Mouse (Mus musculus) testis, adult 2 months (tissue): ENCODE measurements at regions not wholly inside any gene's neighbourhood (a gene's known extent, or its start where the extent isn't known, plus 50 kb on each side); places are given as distances from the start of the nearest gene placed in this dataset.
A peak's percentile ranks its signal among the peaks of the same experiment; 100 is the strongest.

ENCODE experiments used
- H3K27ac ChIP-seq: fragments of 200-500 bp; 2 replicates; pipeline ENCODE4 v1.5.1; 2012; ENCODE audit warnings: low read depth, low read length; ENCODE audit not compliant: control insufficient read depth, insufficient read depth
- H3K27me3 ChIP-seq: fragments of 200-500 bp; 2 replicates; pipeline ENCODE4 v1.6.1; 2012; ENCODE audit warnings: mild to moderate bottlenecking, low read length, moderate library complexity; ENCODE audit not compliant: control insufficient read depth, insufficient read depth
- H3K36me3 ChIP-seq: fragments of 200-500 bp; 2 replicates; pipeline ENCODE4 v1.6.1; 2012; ENCODE audit warnings: mild to moderate bottlenecking, low read length; ENCODE audit not compliant: control insufficient read depth, insufficient read depth
- H3K4me1 ChIP-seq: fragments of 200-500 bp; 2 replicates; pipeline ENCODE4 v1.6.1; 2012; ENCODE audit warnings: low read length; ENCODE audit not compliant: control insufficient read depth, insufficient read depth
- H3K4me3 ChIP-seq: fragments of 200-500 bp; 2 replicates; pipeline ENCODE4 v1.5.1; 2012; ENCODE audit warnings: low read depth, mild to moderate bottlenecking, low read length, moderate library complexity, mixed read lengths; ENCODE audit not compliant: control insufficient read depth
- CTCF ChIP-seq: fragments of 200-500 bp; IDR thresholded peaks from 2 replicates; pipeline ENCODE4 v1.5.1; 2012; ENCODE audit warnings: low read depth, mild to moderate bottlenecking, inconsistent platforms, low read length, moderate library complexity; ENCODE audit not compliant: control insufficient read depth, insufficient read depth, insufficient replicate concordance
- POLR2A ChIP-seq: fragments of 200-500 bp; IDR thresholded peaks from 2 replicates; pipeline ENCODE4 v1.6.1; 2012; ENCODE audit warnings: low read depth, mild to moderate bottlenecking, inconsistent platforms, low read length, moderate library complexity; ENCODE audit not compliant: control insufficient read depth

DNA sequence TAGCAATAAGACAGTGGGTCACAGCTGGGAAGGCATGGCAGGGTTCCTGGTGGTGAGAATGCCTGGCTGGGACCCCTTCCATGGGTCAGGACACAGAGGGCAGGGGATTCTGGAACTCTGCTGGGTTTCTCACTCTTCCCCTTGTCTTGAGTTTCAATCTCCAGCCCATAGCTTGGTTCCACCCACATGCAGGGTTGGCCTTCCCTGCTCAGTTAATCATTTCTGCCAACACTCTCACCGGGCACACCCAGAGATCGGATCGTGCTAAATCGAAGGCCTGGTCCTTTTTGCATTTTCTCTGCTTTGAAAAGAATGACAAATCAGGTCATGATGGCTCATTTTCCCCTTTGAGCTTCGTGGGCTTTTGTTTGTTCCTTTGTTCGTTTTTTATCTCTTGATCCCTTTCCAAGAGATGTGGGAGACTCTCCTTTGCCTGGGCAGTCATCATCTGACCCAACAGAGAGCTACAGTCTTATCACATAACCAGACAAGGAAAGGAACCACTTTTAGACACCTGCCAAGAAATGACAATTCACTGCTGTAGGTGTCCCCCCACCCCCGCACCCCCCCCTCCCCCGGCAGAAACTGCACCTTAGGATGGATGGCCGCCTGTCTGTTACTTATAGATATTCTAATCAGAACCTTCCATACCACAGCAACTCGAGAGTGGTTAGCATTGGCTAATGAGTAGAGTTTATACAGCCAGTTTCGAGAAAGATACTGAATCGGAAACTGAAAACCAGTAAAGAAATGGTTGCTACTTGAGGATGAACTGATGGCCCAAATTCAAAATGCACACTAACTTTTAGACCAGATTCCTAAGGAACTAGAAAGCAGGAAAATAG, 90.4 kb upstream of the Tspan5 start:
- TF ChIP-seq CTCF (no peak), POLR2A (no peak)
- Histone ChIP-seq H3K4me1 (no peaks in the 10 kb centered on the region), H3K4me3 (no peak overlapping the region), H3K27me3 (no peaks in the 10 kb centered on the region), H3K27ac (no peak overlapping the region), H3K36me3 (no peaks in the 10 kb centered on the region)

DNA sequence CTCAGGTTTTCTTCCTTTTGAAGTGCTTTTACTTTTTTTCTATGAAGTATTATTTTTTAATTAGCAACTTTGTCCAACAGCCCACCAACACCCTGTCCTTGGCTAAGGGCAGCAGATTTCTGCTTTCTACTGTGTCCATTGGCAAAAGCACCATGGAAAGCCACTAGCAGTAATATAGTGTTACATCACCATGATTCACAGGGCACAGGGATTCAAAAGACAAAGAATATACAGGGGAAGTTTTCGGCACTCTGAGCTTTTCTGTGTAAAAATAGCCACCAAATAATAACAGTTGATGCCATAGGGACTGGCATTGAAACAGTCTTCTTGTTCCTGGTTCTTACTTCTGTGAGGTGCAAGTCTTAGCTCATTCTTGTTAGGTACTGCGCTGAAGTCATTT, 89.8 kb upstream of the Tspan5 start:
- no peaks in the 10 kb centered on the region for H3K4me1 ChIP-seq
- TF ChIP-seq POLR2A (no peak), CTCF (no peak)
- H3K36me3 ChIP-seq, result no peaks in the 10 kb centered on the region
- no peaks in the 10 kb centered on the region for H3K27me3 ChIP-seq
- no peak overlapping the region for H3K4me3 ChIP-seq
- H3K27ac ChIP-seq, result no peak overlapping the region

DNA sequence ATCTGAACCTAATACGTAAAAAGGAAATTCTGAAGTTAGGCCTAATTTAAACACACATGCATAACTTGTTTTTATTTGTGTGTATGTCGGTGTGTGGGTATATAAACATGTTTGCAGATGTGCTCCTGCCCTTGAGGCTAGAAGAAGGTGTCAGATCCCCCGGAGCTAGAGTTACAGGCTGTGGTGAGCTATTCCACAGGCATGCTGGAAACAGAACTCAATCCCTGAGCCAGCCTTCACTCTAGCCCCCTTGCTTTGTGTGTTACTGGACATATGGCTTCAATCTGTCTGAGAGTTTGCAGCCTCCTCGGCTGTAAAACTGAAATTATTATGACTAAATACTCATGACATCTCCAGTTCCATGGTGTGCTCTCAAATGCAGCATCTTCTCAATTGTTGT, 89.3 kb upstream of the Tspan5 start:
- H3K36me3 ChIP-seq, result no peaks in the 10 kb centered on the region
- H3K4me3 ChIP-seq, result no peak overlapping the region
- H3K27ac ChIP-seq, result no peak overlapping the region
- no peaks in the 10 kb centered on the region for H3K4me1 ChIP-seq
- H3K27me3 ChIP-seq, result no peaks in the 10 kb centered on the region
- no peak for TF ChIP-seq CTCF
- TF ChIP-seq POLR2A, result no peak

DNA sequence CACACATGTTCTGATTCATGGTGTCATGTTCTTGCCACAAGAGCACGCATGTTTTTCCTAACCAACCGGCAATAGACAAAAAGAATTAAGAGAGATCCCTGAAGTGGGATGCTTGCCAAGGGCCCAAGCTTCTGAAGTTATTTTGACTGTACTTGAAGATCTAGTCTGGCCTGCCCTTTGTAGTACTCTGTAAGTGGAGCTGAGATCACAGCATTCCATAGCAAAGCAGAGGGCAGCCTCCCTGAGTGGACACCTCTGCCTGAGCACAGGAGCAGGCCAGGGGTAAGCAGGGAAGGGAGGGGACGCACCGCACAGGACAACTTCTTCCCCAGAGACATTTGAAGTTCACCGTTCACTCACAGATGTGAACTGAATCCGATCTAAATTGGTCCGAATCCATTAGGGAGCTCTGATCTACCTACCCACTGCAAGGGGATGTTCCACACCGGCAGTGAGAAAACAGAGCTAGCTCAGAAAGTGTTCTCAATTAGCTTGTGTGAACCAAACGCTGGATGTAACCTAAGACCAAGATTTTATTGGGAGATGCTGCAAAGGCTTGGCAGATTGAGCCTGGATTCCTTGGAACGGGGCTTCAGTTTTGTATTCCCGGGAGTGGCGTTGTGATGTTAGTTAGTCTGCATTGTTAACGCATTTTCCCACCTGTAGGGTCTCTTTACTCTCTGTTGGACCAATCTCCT, 88.3 kb upstream of the Tspan5 start:
- H3K4me1 ChIP-seq, result no peaks in the 10 kb centered on the region
- TF ChIP-seq CTCF, result no peak
- H3K36me3 ChIP-seq, result no peaks in the 10 kb centered on the region
- no peaks in the 10 kb centered on the region for H3K27me3 ChIP-seq
- no peak overlapping the region for H3K27ac ChIP-seq
- H3K4me3 ChIP-seq, result no peak overlapping the region

DNA sequence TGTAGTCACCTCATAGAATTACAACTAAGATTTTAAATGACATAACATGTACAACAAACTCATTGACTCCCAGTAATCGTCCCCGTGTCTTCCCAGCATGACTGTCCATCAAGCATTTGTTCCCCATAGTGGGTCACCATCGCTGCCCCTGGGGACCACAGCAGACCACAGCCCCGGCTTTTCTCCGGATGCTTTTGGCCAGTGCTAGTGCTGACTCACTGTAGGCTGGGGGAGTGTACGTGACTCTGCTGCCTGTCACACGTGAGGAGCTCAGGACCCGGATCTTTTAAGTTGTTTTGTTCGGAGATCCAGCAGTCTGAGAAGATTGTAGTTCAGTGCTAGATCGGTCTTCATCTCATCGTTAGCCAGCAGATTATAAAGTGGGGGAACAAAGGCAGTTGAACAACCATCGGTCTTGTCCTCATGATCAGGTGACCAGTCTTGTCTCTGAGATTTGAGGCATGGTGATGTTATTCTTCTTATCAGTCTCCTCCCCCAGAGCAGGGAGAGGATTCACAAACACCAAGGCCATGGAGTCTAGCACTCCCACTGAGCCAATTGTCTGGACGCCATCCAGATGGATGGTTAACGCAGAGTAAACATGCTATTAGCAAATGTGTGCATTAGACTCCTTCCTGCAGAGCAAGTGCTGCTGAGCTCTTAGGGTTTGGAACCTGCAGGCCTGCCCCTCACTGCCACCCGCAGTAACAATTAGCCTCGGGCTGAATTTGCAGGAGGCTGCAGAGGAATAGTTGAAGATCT, 87.2 kb upstream of the Tspan5 start:
- Histone ChIP-seq H3K36me3 (no peaks in the 10 kb centered on the region), H3K27me3 (no peaks in the 10 kb centered on the region), H3K4me3 (no peak overlapping the region), H3K27ac (peak overlapping the region; percentile 62), H3K4me1 (no peaks in the 10 kb centered on the region)
- no peak for TF ChIP-seq CTCF
- no peak for TF ChIP-seq POLR2A

DNA sequence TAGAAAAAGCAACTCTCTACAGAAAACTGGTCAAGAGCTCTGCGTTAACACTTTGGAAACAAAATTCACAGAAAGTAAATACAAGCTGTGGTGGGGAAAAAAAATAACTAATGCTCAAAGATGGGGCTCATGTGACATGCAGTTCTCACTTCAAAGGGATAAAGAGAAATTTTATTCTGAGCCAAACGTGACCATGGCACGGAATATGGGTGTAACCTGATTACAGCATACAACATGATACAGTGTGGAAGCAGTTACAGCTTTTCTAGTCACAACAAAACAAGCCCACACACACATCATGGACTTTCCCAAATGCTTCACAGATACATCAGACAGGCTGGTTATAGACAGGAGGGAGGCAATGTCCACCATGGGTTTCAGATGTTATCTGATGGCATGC, 86.5 kb upstream of the Tspan5 start:
- Histone ChIP-seq H3K4me1 (no peaks in the 10 kb centered on the region), H3K36me3 (no peaks in the 10 kb centered on the region), H3K27me3 (no peaks in the 10 kb centered on the region), H3K27ac (0 out of 2 replicates have a peak overlapping the region, but pooled peaks have one; percentile 12), H3K4me3 (no peak overlapping the region)
- TF ChIP-seq CTCF (no peak), POLR2A (no peak)

DNA sequence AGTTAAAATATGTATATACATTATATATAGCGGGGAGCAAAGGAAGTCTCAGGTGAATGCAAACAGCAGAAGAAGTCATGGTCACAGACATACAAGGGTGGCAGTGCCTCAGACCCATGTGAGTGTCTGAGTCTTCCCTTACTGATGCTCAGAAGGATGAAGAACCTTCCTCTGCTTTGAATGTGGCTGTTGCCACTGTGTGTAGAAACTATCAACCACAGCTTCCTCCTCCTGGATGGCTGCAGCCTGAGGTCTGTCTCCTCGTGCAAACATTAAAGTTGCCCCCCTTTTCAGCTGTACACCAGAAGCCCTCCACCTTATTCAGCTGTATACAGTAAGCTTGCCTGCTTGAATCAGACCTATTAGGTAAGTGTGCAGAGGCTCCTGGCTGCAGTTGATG, 79.4 kb upstream of the Tspan5 start:
- no peaks in the 10 kb centered on the region for H3K4me1 ChIP-seq
- no peak overlapping the region for H3K27ac ChIP-seq
- no peaks in the 10 kb centered on the region for H3K36me3 ChIP-seq
- H3K27me3 ChIP-seq, result no peaks in the 10 kb centered on the region
- TF ChIP-seq CTCF (no peak), POLR2A (no peak)
- H3K4me3 ChIP-seq, result no peak overlapping the region
